Mouse (Mus musculus) kidney, embryonic 16.5 days (tissue): ENCODE measurements around the gene Snai1. TPM values are rescaled to one million over a fixed set of nuclear protein-coding genes. Genes with fewer than 3 reads are reported as not detected.

Experiments used
- ATAC-seq: fragments of 200-750 bp; cut with Nextera tagmentation; 2 replicates; pipeline ENCODE4 v1.8.0; 2017; ENCODE audit warnings: moderate TSS enrichment; ENCODE audit not compliant: low FRiP score, low TSS enrichment
- H3K27ac ChIP-seq: fragments of 300-500 bp; sonication (generic); 2 replicates; pipeline ENCODE4 v1.5.1; 2014; ENCODE audit warnings: low read length
- H3K27me3 ChIP-seq: fragments of 300-500 bp; sonication (generic); 2 replicates; pipeline ENCODE4 v1.6.1; 2014; ENCODE audit warnings: low read length, control low read depth, mixed read lengths; ENCODE audit not compliant: insufficient read depth
- H3K36me3 ChIP-seq: fragments of 300-500 bp; sonication (generic); 2 replicates; pipeline ENCODE4 v1.6.1; 2014; ENCODE audit warnings: low read length, control low read depth, mixed read lengths; ENCODE audit not compliant: insufficient read depth
- H3K4me1 ChIP-seq: fragments of 300-500 bp; sonication (generic); 2 replicates; pipeline ENCODE4 v1.6.1; 2014; ENCODE audit warnings: low read length, control low read depth, mixed read lengths; ENCODE audit not compliant: insufficient read depth
- H3K4me2 ChIP-seq: fragments of 300-500 bp; sonication (generic); replicated peaks from 2 replicates; pipeline ENCODE4 v1.6.1; 2014; ENCODE audit warnings: low read depth, low read length
- H3K4me3 ChIP-seq: fragments of 300-500 bp; sonication (generic); 2 replicates; pipeline ENCODE4 v1.5.1; 2014; ENCODE audit warnings: mild to moderate bottlenecking, low read length
- H3K9ac ChIP-seq: fragments of 300-500 bp; sonication (generic); replicated peaks from 2 replicates; pipeline ENCODE4 v1.6.1; 2014; ENCODE audit warnings: low read length
- H3K9me3 ChIP-seq: fragments of 300-500 bp; sonication (generic); 2 replicates; pipeline ENCODE4 v1.6.1; 2016; ENCODE audit warnings: low read length, control low read depth
- WGBS: fragments of 180-500 bp; shearing (Covaris S2); extraction: QIAGEN DNeasy Blood & Tissue Kit; methylation state at CpG from one replicate; pipeline ENCODE4 v1.1.7; 2014; 5-methylcytosine and 5-hydroxymethylcytosine counted together
- polyA plus RNA-seq: library from polyadenylated mRNA; unstranded; fragments of >200 nt; fragmentation: Nextera tagmentation; extraction: Ambion mirVana; gene quantifications from 2 replicates; pipeline ENCODE4 v1.2.1, GENCODE M21; 2015

Gene Snai1
- polyA plus RNA-seq, 1 experiment from 2014 or later, result 40.8 TPM

DNA sequence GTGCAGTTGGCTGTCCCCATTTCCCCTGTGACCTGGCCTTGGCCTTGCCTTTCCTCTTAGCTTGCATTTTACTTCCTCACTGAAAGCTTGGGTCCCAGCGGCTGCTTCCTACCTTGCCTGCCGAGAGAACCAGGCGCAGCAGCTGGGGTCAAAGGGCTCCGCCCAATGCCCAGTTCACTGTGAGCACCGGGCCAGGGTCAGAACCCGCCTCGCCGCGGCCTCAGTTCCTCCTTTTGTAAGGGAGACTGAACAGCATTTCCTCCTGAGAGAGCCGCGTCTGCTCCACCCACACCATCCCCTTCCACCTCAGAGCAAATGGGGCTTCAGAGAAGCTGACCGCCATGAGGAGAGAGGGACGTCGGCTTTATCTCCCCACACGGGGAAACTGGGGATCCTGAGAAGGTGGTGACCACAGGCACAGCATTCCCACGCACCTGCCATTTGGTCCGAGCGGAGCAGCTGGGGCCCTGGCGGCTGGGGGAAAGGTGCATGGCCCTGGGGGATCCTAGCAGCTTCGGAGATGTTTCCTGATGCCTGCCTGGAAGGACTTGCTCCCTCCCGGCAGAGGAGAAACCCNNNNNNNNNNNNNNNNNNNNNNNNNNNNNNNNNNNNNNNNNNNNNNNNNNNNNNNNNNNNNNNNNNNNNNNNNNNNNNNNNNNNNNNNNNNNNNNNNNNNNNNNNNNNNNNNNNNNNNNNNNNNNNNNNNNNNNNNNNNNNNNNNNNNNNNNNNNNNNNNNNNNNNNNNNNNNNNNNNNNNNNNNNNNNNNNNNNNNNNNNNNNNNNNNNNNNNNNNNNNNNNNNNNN is 51.0 kb downstream of the Snai1 start:
- H3K27ac ChIP-seq, result peak overlapping the region; percentile 79
- no peaks in the 10 kb centered on the region for H3K36me3 ChIP-seq
- ATAC-seq, result peak; percentile 41; the same call in 1 of the 2 replicates
- H3K9ac ChIP-seq, result peak overlapping the region; percentile 61
- peak overlapping the region; percentile 33 for H3K4me3 ChIP-seq
- peak overlapping the region; percentile 45 for H3K4me2 ChIP-seq
- 16% methylated on average over 21 of the region's 21 CpGs for WGBS
- H3K4me1 ChIP-seq, result peaks cover 54% of the 10 kb centered on the region
- H3K9me3 ChIP-seq, result no peaks in the 10 kb centered on the region
- H3K27me3 ChIP-seq, result no peaks in the 10 kb centered on the region

Other genes starting within 250 kb of the Snai1 start
- gene B4galt5, start 189.0 kb upstream of the Snai1 start, polyA plus RNA-seq, result 8.9 and 9.4 TPM in 2 replicates
- 20.7 and 25.7 TPM in 2 replicates for gene Slc9a8, start 116.5 kb upstream of the Snai1 start, polyA plus RNA-seq
- 104 and 108 TPM in 2 replicates for gene Rnf114, start 45.5 kb upstream of the Snai1 start, polyA plus RNA-seq
- 18.3 and 21.2 TPM in 2 replicates for gene Spata2, start 45.3 kb upstream of the Snai1 start, polyA plus RNA-seq
- 319 and 338 TPM in 2 replicates for gene Ube2v1, start 93.9 kb downstream of the Snai1 start, polyA plus RNA-seq
- 1.3 and 6.1 TPM in 2 replicates for gene Gm20431, start 123.3 kb downstream of the Snai1 start, polyA plus RNA-seq
- 0.34 and 0.45 TPM in 2 replicates for gene Cebpb, start 150.7 kb downstream of the Snai1 start, polyA plus RNA-seq
- gene Tmem189, start 151.6 kb downstream of the Snai1 start, polyA plus RNA-seq, result 54.9 and 58.8 TPM in 2 replicates